7 mouse cellular contexts compared by ENCODE assay signal in the genomic region with DNA sequence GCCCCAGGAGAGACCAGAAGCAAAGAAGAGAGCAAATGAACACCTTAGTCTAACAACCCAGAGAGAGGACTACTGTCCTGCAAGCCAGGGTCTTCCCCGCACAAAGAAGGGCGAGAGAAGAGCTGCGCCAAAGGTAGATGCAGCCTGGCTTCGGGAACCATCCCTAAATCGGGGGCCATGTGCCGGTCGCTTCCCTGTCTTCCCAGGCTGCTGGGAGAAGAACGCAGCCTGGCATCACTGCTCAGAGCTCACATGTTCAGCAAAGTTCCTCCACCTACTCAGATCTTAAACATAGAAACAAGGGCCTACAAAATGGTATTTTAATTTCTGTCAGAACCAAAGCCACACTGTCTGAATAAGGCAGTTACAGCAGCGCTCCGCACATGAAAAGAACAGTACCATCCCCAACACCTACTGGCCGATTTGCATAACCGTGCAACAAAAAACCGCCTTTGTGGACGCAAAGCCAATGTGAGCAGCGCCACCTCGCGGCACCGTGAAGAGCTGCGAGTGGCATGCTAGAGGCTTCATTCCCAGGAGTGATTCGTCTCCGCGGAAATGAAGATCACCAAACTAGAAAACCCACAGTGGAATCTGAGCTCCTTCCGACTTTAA.
DNase-seq lines count a peak whose midpoint lies in the region; ATAC-seq lines count a peak whose summit lies in the region.

No protein-coding gene starts in this region.

- WGBS in limb, embryonic 10.5 days, result 9% methylated on average over 23 of the region's 23 CpGs
- WGBS in midbrain, embryonic 14.5 days, result 7% methylated on average over 23 of the region's 23 CpGs

- H3K4me3 ChIP-seq in limb, embryonic 10.5 days, result peak overlapping the region; percentile 18
- H3K4me3 ChIP-seq in midbrain, embryonic 14.5 days (replicated peaks; ENCODE audit: low read depth, low read length), result peak overlapping the region; percentile 24

- no peaks in the 10 kb centered on the region for H3K27me3 ChIP-seq in limb, embryonic 10.5 days (ENCODE audit: low read depth, poor library complexity, severe bottlenecking)
- H3K27me3 ChIP-seq in midbrain, embryonic 14.5 days (ENCODE audit: control insufficient read depth, insufficient read depth, low read length), result no peaks in the 10 kb centered on the region

- H3K36me3 ChIP-seq in limb, embryonic 10.5 days, result peaks cover 18% of the 10 kb centered on the region
- no peaks in the 10 kb centered on the region for H3K36me3 ChIP-seq in midbrain, embryonic 14.5 days (ENCODE audit: control insufficient read depth, insufficient read depth, low read length)

- peak; percentile 65 for ATAC-seq in midbrain, embryonic 14.5 days (ENCODE audit: low FRiP score, low TSS enrichment)

- 0 out of 2 replicates have a peak overlapping the region, but pooled peaks have one; percentile 31 for H3K27ac ChIP-seq in limb, embryonic 10.5 days
- H3K27ac ChIP-seq in midbrain, embryonic 14.5 days (replicated peaks; ENCODE audit: low read depth, low read length), result no peak overlapping the region

- peaks cover 23% of the 10 kb centered on the region for H3K4me1 ChIP-seq in limb, embryonic 10.5 days
- peaks cover 11% of the 10 kb centered on the region for H3K4me1 ChIP-seq in midbrain, embryonic 14.5 days (ENCODE audit: control insufficient read depth, insufficient read depth, low read length)

- H3K9me3 ChIP-seq in limb, embryonic 10.5 days (replicated peaks), result no peaks in the 10 kb centered on the region
- no peaks in the 10 kb centered on the region for H3K9me3 ChIP-seq in midbrain, embryonic 14.5 days (ENCODE audit: control insufficient read depth, low read length)

- H3K9ac ChIP-seq in midbrain, embryonic 14.5 days (replicated peaks; ENCODE audit: low read length), result peak overlapping the region; percentile 51

- DNase-seq in adrenal gland, postnatal 10 days, result peak; percentile 91
- DNase-seq in embryo, embryonic 9.5 days (ENCODE audit: extremely low spot score), result peak; percentile 77
- peak; percentile 95 for DNase-seq in heart, adult 11 months
- peak; percentile 66 for DNase-seq in kidney, adult 11 months
- DNase-seq in limb, embryonic 10.5 days (ENCODE audit: low spot score), result peak; percentile 86
- peak; percentile 96 for DNase-seq in midbrain, embryonic 14.5 days
- peak; percentile 37 to 71 for DNase-seq in spleen, adult 18-20 months

- peak overlapping the region; percentile 68 for H3K4me2 ChIP-seq in midbrain, embryonic 14.5 days (ENCODE audit: low read length)
